Mouse (Mus musculus) hindbrain, postnatal 0 days (tissue): Measurements from ENCODE around the gene Fam25c. TPM values are rescaled to one million over a fixed set of nuclear protein-coding genes. Genes with fewer than 3 reads are reported as not detected.
A peak's percentile ranks its signal among the peaks of the same experiment; 100 is the strongest.

Experiments
- ATAC-seq: fragments of 200-750 bp; cut with Nextera tagmentation; 2 replicates; pipeline ENCODE4 v1.8.0; 2017; ENCODE audit warnings: mild to moderate bottlenecking, moderate TSS enrichment, moderate library complexity
- DNase-seq: peaks from one replicate; pipeline ENCODE4 v3.0.0-alpha.2; 2015; ENCODE audit warnings: low spot score
- H3K27ac ChIP-seq: fragments of 300-500 bp; sonication (generic); 2 replicates; pipeline ENCODE4 v1.5.1; 2014; ENCODE audit warnings: mild to moderate bottlenecking
- H3K27me3 ChIP-seq: fragments of 300-500 bp; sonication (generic); 2 replicates; pipeline ENCODE4 v1.6.1; 2014; ENCODE audit warnings: low read length, mixed read lengths; ENCODE audit not compliant: insufficient read depth
- H3K36me3 ChIP-seq: fragments of 300-500 bp; sonication (generic); 2 replicates; pipeline ENCODE4 v1.6.1; 2014; ENCODE audit warnings: low read length, mixed read lengths; ENCODE audit not compliant: insufficient read depth
- H3K4me1 ChIP-seq: fragments of 300-500 bp; sonication (generic); 2 replicates; pipeline ENCODE4 v1.6.1; 2014; ENCODE audit warnings: antibody characterized with exemption, low read length, mixed read lengths; ENCODE audit not compliant: insufficient read depth
- H3K4me2 ChIP-seq: fragments of 300-500 bp; sonication (generic); 2 replicates; pipeline ENCODE4 v1.6.1; 2014; ENCODE audit warnings: low read depth, mild to moderate bottlenecking, low read length, moderate library complexity, mixed read lengths
- H3K4me3 ChIP-seq: fragments of 300-500 bp; sonication (generic); 2 replicates; pipeline ENCODE4 v1.5.1; 2014; ENCODE audit warnings: low read length
- H3K9ac ChIP-seq: fragments of 300-500 bp; sonication (generic); replicated peaks from 2 replicates; pipeline ENCODE4 v1.6.1; 2014; ENCODE audit warnings: mild to moderate bottlenecking, low read length, moderate library complexity, mixed read lengths
- H3K9me3 ChIP-seq: fragments of 300-500 bp; sonication (generic); 2 replicates; pipeline ENCODE4 v1.6.1; 2016; ENCODE audit warnings: low read length, mixed read lengths
- CTCF ChIP-seq: IDR thresholded peaks from 2 replicates; pipeline ENCODE4 v1.5.1; 2016; ENCODE audit warnings: antibody characterized with exemption, control low read depth, low read depth
- WGBS: fragments of 180-500 bp; shearing (Covaris S2); extraction: QIAGEN DNeasy Blood & Tissue Kit; methylation state at CpG from one replicate; pipeline ENCODE4 v1.1.7; 2014; 5-methylcytosine and 5-hydroxymethylcytosine counted together
- polyA plus RNA-seq: library from polyadenylated mRNA; unstranded; fragments of >200 nt; fragmentation: Nextera tagmentation; extraction: Ambion mirVana; gene quantifications from 2 replicates; pipeline ENCODE4 v1.2.1, GENCODE M21; 2015
- total RNA-seq: library from RNA; depleted of rRNA; stranded (reverse); fragments of >200 nt; gene quantifications from 2 replicates; pipeline ENCODE4 v1.2.3, GENCODE M21; 2014

The Fam25c gene
- total and polyA plus RNA-seq, 2 experiments from 2014 or later, result not detected

DNA sequence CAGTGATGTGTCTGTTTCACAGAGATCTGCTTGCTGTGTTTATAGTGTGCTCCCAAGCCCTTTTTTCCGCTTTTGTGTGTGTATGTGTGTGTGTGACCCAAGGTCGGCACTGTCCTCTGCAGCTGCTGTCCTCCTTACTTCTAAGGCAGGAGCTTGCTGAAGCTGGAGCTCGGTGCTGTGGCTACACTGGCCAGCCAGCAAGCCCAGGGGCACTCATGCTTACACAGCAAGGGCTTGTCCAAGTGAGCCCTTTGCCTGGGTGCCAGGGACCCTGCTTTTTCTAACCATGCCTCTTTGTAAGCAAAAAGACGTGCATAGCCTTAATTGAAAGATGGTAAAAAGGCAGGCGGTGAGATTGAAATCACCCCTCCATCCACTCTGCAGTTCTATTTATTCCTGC is 22.8 kb downstream of the Fam25c start:
- H3K4me3 ChIP-seq, result no peak overlapping the region
- no peaks in the 10 kb centered on the region for H3K27me3 ChIP-seq
- 70% methylated on average over 5 of the region's 5 CpGs for WGBS
- H3K4me2 ChIP-seq, result no peak overlapping the region
- peak; percentile 76 for DNase-seq
- H3K9me3 ChIP-seq, result no peaks in the 10 kb centered on the region
- TF ChIP-seq CTCF, result no peak
- peak; percentile 90 for ATAC-seq
- H3K27ac ChIP-seq, result peak overlapping the region; percentile 62
- no peaks in the 10 kb centered on the region for H3K4me1 ChIP-seq
- peaks cover 55% of the 10 kb centered on the region for H3K36me3 ChIP-seq
- H3K9ac ChIP-seq, result no peak overlapping the region

DNA sequence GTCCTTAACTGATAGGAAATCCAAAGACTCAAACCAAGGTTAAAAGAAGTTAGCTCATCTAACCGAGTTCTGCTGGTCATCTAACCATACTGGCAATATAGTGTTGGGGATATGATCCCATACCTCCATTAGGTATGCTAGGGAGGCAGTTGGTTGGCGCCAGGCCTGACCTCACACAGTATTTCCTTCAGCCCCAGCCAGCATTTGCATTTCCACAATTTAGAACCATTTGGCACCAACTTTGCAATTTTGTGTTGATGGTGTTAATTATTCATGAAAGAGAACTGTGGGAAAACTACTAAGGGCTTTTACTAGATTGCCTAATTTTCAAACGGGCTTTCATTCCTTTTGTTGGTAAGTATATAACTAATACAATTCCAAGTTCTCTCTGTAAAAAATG is 23.3 kb downstream of the Fam25c start:
- DNase-seq (peak; percentile 60), ATAC-seq (peak; percentile 16; the same call in 1 of the 2 replicates)
- H3K4me3 ChIP-seq, result no peak overlapping the region

DNA sequence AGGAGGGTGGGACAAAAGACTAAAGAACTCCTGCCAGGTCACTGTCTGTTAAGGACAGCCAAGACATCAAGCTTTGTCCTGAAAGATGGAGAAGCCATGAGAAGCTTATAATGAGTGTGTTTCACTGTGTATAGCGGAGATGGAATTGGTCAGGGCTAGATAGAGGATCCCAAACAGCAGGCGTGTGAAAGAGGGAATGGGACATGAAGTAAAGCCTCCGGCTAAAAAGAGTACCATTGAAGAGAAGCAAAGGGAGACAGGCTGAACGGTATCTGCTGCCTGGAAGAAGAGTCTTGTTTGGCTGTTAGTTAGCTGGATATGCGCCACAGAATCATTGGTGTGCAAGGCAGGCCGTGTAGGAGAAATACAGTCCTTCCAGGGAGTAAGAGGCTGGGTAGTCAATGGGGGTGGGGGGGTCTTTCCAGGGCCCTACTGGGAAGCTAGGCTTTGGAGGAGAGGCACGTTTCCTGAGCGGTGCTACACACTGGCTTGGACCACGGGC is 24.5 kb downstream of the Fam25c start:
- no peak for TF ChIP-seq CTCF
- ATAC-seq (peak; percentile 86), DNase-seq (peak; percentile 68)
- H3K4me2 ChIP-seq, result no peak overlapping the region
- no peaks in the 10 kb centered on the region for H3K4me1 ChIP-seq
- H3K9ac ChIP-seq, result no peak overlapping the region
- no peaks in the 10 kb centered on the region for H3K9me3 ChIP-seq
- H3K27ac ChIP-seq, result peak overlapping the region; percentile 74
- H3K36me3 ChIP-seq, result peaks cover 41% of the 10 kb centered on the region
- H3K4me3 ChIP-seq, result no peak overlapping the region
- H3K27me3 ChIP-seq, result no peaks in the 10 kb centered on the region
- WGBS, result 72% methylated on average over 9 of the region's 9 CpGs

More for the DNA sequence above, 23.3 kb downstream of the Fam25c start:
- TF ChIP-seq CTCF, result no peak
- WGBS, result 66% methylated on average over 3 of the region's 3 CpGs
- Histone ChIP-seq H3K4me1 (no peaks in the 10 kb centered on the region), H3K9me3 (no peaks in the 10 kb centered on the region), H3K27ac (peak overlapping the region; percentile 74), H3K36me3 (peaks cover 52% of the 10 kb centered on the region), H3K9ac (no peak overlapping the region), H3K27me3 (no peaks in the 10 kb centered on the region), H3K4me2 (no peak overlapping the region)

DNA sequence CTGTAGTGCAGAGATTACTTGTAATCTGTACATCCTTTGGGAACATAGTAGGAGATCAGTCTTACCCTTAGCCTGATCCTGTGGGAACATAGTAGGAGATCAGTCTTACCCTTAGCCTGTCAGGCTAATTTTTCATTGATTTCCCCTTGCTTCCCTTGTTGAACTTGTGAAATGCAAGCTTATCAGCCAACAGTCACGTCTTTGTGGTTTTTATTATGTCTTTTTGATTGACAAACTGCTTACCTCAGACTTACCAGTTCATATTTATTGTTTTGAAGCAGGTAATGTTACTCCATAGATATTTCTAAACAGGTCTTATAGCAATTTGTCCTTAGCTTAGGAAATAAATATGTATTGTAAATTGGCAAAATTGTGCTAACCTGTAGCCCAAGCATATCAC is 27.6 kb downstream of the Fam25c start:
- no peak overlapping the region for H3K4me3 ChIP-seq
- WGBS, result 88% methylated on average over 1 of the region's 1 CpGs
- DNase-seq (no peak), ATAC-seq (no peak)
- no peak overlapping the region for H3K9ac ChIP-seq
- H3K27me3 ChIP-seq, result no peaks in the 10 kb centered on the region
- no peaks in the 10 kb centered on the region for H3K4me1 ChIP-seq
- H3K4me2 ChIP-seq, result no peak overlapping the region
- H3K9me3 ChIP-seq, result no peaks in the 10 kb centered on the region
- H3K27ac ChIP-seq, result no peak overlapping the region
- no peak for TF ChIP-seq CTCF
- peaks cover 35% of the 10 kb centered on the region for H3K36me3 ChIP-seq

DNA sequence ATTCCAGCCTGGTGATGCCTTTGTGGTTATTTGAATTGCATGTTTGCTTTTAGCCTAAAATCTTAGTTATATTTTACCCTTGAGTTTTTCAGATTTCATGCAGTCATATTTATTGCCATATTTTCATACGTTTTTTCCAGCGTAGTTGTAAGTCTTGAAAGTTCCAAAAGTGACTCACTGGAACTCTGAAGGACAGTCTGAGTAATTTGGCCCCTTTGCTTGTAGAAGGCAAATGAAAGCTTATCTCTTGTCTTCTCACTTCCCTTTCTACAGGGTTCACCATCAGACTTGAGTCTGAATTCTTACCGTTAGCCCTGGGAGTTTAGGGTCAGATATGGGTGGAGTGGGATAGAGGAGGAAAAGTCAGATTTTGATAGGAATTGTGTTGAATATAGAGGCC is 28.6 kb downstream of the Fam25c start:
- Histone ChIP-seq H3K9ac (no peak overlapping the region), H3K27me3 (no peaks in the 10 kb centered on the region), H3K4me3 (no peak overlapping the region), H3K27ac (no peak overlapping the region), H3K9me3 (no peaks in the 10 kb centered on the region), H3K4me2 (no peak overlapping the region), H3K36me3 (peaks cover 29% of the 10 kb centered on the region), H3K4me1 (no peaks in the 10 kb centered on the region)
- no peak for ATAC-seq
- TF ChIP-seq CTCF, result no peak
- WGBS, result 94% methylated on average over 3 of the region's 3 CpGs
- DNase-seq, result no peak

DNA sequence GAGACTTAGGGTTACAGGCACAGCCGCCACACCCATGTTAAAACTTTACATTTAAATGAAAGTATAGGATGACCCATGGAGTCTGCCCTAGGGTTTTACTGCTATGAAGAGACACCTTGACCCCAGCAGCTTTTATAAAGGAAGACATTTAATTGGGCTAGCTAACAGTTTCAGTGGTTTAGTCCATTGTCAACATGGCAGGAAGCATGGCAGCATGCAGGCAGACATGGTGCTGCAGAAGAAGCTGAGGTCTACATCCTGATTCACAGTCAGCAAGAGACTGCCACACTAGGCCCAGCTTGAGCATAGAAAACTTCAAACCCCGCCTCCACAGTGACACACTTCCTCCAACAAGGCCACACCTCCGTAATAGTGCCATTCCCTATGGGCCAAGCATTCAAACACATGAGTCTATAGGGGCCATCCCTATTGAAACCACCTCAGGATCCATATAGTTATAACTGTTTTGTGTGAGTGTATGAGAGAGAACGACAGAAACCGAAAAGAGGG is 31.6 kb downstream of the Fam25c start:
- Histone ChIP-seq H3K36me3 (peaks cover 17% of the 10 kb centered on the region; the same call in 1 of the 2 replicates), H3K4me1 (no peaks in the 10 kb centered on the region), H3K27ac (no peak overlapping the region), H3K9me3 (no peaks in the 10 kb centered on the region), H3K27me3 (no peaks in the 10 kb centered on the region), H3K9ac (no peak overlapping the region), H3K4me3 (no peak overlapping the region), H3K4me2 (no peak overlapping the region)
- 96% methylated on average over 5 of the region's 5 CpGs for WGBS
- no peak for TF ChIP-seq CTCF
- ATAC-seq, result no peak
- no peak for DNase-seq

DNA sequence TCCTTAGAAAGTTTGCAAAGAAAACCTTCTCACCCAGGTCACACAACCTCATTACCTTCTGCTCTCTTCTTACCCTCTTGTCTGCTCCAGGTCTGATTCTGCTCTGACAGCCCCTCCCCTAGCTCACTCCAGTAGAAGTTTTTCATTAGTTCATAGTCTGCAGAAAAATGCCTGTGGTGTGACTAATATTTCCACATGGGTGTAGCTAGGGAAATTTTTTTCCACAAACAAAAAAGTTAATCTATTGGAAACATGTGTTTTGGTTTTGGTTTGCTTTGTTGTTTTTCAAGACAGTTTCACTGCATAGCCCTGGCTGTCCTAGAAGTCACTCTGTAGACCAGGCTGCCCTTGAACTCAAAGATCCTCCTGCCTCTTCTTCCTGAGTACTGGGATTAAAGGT is 37.1 kb downstream of the Fam25c start:
- peaks cover 5% of the 10 kb centered on the region; the same call in 1 of the 2 replicates for H3K36me3 ChIP-seq
- ATAC-seq, result no peak

More for the DNA sequence above, 37.1 kb downstream of the Fam25c start:
- TF ChIP-seq CTCF, result no peak
- H3K9ac ChIP-seq, result no peak overlapping the region
- DNase-seq, result no peak
- no peak overlapping the region for H3K27ac ChIP-seq
- no peaks in the 10 kb centered on the region for H3K27me3 ChIP-seq
- no peak overlapping the region for H3K4me3 ChIP-seq
- H3K4me2 ChIP-seq, result no peak overlapping the region
- H3K4me1 ChIP-seq, result no peaks in the 10 kb centered on the region
- H3K9me3 ChIP-seq, result no peaks in the 10 kb centered on the region
